Mouse (Mus musculus): ENCODE measurements around the gene Def6. TPM values are rescaled to one million over a fixed set of nuclear protein-coding genes. Genes with fewer than 3 reads are reported as not detected.
A peak's percentile ranks its signal among the peaks of the same experiment; 100 is the strongest.

Def6 gene
- polyA plus RNA-seq, 1 experiment from 2014 or later: 3.0 TPM

GRCm38 (mm10) chr17:28204052-28204720, 3.4 kb upstream of the Def6 start:
- peaks cover 11% of the 10 kb centered on the region for H3K4me1 ChIP-seq (ENCODE audit: control insufficient read depth, insufficient read depth, low read length)
- H3K27ac ChIP-seq (ENCODE audit: low read length): no peak overlapping the region
- 41% methylated on average over 14 of the region's 14 CpGs for WGBS
- no peak overlapping the region for H3K9ac ChIP-seq (ENCODE audit: low read depth, low read length)
- no peak overlapping the region for H3K4me2 ChIP-seq (ENCODE audit: low read depth, low read length)
- no peak overlapping the region for H3K4me3 ChIP-seq (ENCODE audit: low read length)
- no peaks in the 10 kb centered on the region for H3K27me3 ChIP-seq (replicated peaks; ENCODE audit: control insufficient read depth, insufficient read depth, low read length)
- peaks cover 5% of the 10 kb centered on the region for H3K36me3 ChIP-seq (ENCODE audit: control insufficient read depth, insufficient read depth, low read length)
- ATAC-seq: no peak
- H3K9me3 ChIP-seq (ENCODE audit: control insufficient read depth, low read length): no peaks in the 10 kb centered on the region

DNA sequence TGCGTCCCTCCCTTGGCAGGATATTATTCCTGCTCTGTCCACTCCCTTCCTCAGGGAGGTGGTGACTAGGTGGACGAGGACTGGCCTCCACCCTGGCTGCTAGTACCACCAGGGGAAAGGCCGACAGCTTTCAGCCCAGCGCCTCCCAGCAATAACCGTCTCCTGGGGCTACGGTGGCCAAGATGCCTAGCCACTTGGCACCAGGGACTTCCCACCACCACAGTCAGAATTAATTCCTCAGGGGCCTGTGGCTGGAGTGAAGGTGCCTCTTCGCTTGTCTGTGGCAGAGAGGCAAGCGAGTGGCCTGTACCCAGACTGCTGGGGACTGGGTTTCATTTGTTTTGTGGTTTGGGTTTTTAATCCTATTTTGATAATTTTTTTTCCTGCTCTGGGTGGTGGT, 2.1 kb upstream of the Def6 start:
- no peak overlapping the region for H3K4me3 ChIP-seq (ENCODE audit: low read length)
- H3K27me3 ChIP-seq (replicated peaks; ENCODE audit: control insufficient read depth, insufficient read depth, low read length): no peaks in the 10 kb centered on the region
- H3K9ac ChIP-seq (ENCODE audit: low read depth, low read length): no peak overlapping the region
- WGBS: 91% methylated on average over 8 of the region's 8 CpGs
- no peak overlapping the region for H3K4me2 ChIP-seq (ENCODE audit: low read depth, low read length)
- ATAC-seq: no peak
- H3K27ac ChIP-seq (ENCODE audit: low read length): no peak overlapping the region
- H3K9me3 ChIP-seq (ENCODE audit: control insufficient read depth, low read length): no peaks in the 10 kb centered on the region
- peaks cover 11% of the 10 kb centered on the region for H3K4me1 ChIP-seq (ENCODE audit: control insufficient read depth, insufficient read depth, low read length)
- H3K36me3 ChIP-seq (ENCODE audit: control insufficient read depth, insufficient read depth, low read length): peaks cover 5% of the 10 kb centered on the region

DNA sequence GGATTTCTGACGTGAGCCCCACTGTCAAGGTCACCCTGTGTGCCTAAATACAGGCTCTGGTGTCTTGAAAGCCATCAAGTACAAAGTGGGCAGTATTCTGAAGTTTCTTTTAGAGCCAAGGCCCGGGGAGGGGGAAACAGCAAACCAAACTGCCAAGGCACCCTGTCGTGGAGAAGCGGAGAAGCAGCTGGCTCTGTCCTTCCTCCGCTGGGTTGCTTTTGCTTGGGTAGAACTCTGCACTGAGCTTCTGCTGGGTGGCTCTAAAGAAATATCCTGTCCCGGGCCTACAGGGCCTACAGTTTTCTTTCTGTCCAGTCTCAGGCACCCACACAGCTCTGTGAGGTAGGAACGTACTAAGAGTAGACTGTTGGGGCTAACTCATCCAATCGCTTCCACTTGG, 486 bp upstream of the Def6 start:
- 69% methylated on average over 8 of the region's 8 CpGs for WGBS
- Histone ChIP-seq H3K9me3 (ENCODE audit: control insufficient read depth, low read length) (no peaks in the 10 kb centered on the region), H3K4me1 (ENCODE audit: control insufficient read depth, insufficient read depth, low read length) (peaks cover 14% of the 10 kb centered on the region), H3K27me3 (replicated peaks; ENCODE audit: control insufficient read depth, insufficient read depth, low read length) (no peaks in the 10 kb centered on the region), H3K9ac (ENCODE audit: low read depth, low read length) (peak overlapping the region; percentile 70), H3K4me2 (ENCODE audit: low read depth, low read length) (no peak overlapping the region), H3K36me3 (ENCODE audit: control insufficient read depth, insufficient read depth, low read length) (no peaks in the 10 kb centered on the region; the same call in 1 of the 2 replicates), H3K27ac (ENCODE audit: low read length) (peak overlapping the region; percentile 84), H3K4me3 (ENCODE audit: low read length) (no peak overlapping the region)
- peak; percentile 12; the same call in 1 of the 2 replicates for ATAC-seq

DNA sequence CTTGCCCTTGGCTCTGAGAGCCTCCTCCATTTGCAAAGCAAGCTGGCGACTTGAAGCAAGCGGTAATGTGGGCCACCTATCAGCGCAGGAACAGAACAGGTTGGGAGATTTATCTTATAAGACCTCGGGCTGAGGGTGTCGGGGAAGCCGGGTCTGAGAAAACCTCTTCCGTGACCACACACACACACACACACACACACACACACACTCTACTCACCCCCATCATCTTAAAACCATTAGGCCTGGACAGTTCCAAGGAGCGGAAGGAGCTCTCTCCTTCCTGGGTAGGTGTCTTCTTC, 685 bp downstream of the Def6 start:
- Histone ChIP-seq H3K36me3 (ENCODE audit: control insufficient read depth, insufficient read depth, low read length) (no peaks in the 10 kb centered on the region), H3K27me3 (replicated peaks; ENCODE audit: control insufficient read depth, insufficient read depth, low read length) (no peaks in the 10 kb centered on the region), H3K4me1 (ENCODE audit: control insufficient read depth, insufficient read depth, low read length) (peaks cover 16% of the 10 kb centered on the region), H3K27ac (ENCODE audit: low read length) (no peak overlapping the region), H3K4me3 (ENCODE audit: low read length) (peak overlapping the region; percentile 37), H3K4me2 (ENCODE audit: low read depth, low read length) (peak overlapping the region; percentile 68), H3K9ac (ENCODE audit: low read depth, low read length) (0 out of 2 replicates have a peak overlapping the region, but pooled peaks have one; percentile 70), H3K9me3 (ENCODE audit: control insufficient read depth, low read length) (no peaks in the 10 kb centered on the region)
- 72% methylated on average over 8 of the region's 8 CpGs for WGBS
- ATAC-seq: no peak

- 56% methylated on average over 4 of the region's 4 CpGs for WGBS
- H3K4me1 ChIP-seq (ENCODE audit: control insufficient read depth, insufficient read depth, low read length): peaks cover 16% of the 10 kb centered on the region
- H3K36me3 ChIP-seq (ENCODE audit: control insufficient read depth, insufficient read depth, low read length): no peaks in the 10 kb centered on the region
- no peak overlapping the region for H3K4me2 ChIP-seq (ENCODE audit: low read depth, low read length)
- no peaks in the 10 kb centered on the region for H3K27me3 ChIP-seq (replicated peaks; ENCODE audit: control insufficient read depth, insufficient read depth, low read length)
- no peak for ATAC-seq
- H3K9me3 ChIP-seq (ENCODE audit: control insufficient read depth, low read length): no peaks in the 10 kb centered on the region
- no peak overlapping the region for H3K9ac ChIP-seq (ENCODE audit: low read depth, low read length)
- no peak overlapping the region for H3K27ac ChIP-seq (ENCODE audit: low read length)
- no peak overlapping the region for H3K4me3 ChIP-seq (ENCODE audit: low read length)
These were observed 2.0 kb downstream of the Def6 start for GRCm38 (mm10) chr17:28209457-28210110.

- H3K9me3 ChIP-seq (ENCODE audit: control insufficient read depth, low read length): no peaks in the 10 kb centered on the region
- H3K4me3 ChIP-seq (ENCODE audit: low read length): no peak overlapping the region
- H3K4me2 ChIP-seq (ENCODE audit: low read depth, low read length): no peak overlapping the region
- no peak overlapping the region for H3K27ac ChIP-seq (ENCODE audit: low read length)
- H3K36me3 ChIP-seq (ENCODE audit: control insufficient read depth, insufficient read depth, low read length): no peaks in the 10 kb centered on the region
- no peak for ATAC-seq
- H3K27me3 ChIP-seq (replicated peaks; ENCODE audit: control insufficient read depth, insufficient read depth, low read length): no peaks in the 10 kb centered on the region
- WGBS: 60% methylated on average over 6 of the region's 6 CpGs
- H3K4me1 ChIP-seq (ENCODE audit: control insufficient read depth, insufficient read depth, low read length): peaks cover 16% of the 10 kb centered on the region
- H3K9ac ChIP-seq (ENCODE audit: low read depth, low read length): no peak overlapping the region
These were observed 4.4 kb downstream of the Def6 start for GRCm38 (mm10) chr17:28211921-28212341.

DNA sequence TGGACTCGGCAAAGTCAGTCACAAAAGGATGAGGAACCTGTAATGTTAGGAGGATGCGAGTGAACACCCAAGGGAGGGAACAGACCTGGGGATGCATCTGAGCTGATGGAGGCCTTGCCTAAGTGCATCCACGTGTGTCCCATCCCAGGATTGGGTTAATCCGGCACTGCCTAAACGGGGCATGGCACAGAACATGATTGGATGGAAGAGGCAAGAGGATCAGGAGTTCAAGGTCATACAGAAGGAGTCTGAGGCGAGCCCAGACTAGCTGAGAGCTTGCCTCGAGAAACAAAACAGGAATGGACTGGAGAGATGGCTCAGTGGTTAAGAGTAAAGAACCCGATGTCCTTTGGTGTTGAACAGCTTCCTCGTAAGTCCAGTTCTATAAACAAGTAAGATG, 4.8 kb downstream of the Def6 start:
- 57% methylated on average over 9 of the region's 9 CpGs for WGBS
- no peak for ATAC-seq
- Histone ChIP-seq H3K9ac (ENCODE audit: low read depth, low read length) (no peak overlapping the region), H3K27me3 (replicated peaks; ENCODE audit: control insufficient read depth, insufficient read depth, low read length) (no peaks in the 10 kb centered on the region), H3K36me3 (ENCODE audit: control insufficient read depth, insufficient read depth, low read length) (no peaks in the 10 kb centered on the region), H3K9me3 (ENCODE audit: control insufficient read depth, low read length) (no peaks in the 10 kb centered on the region), H3K4me1 (ENCODE audit: control insufficient read depth, insufficient read depth, low read length) (peaks cover 12% of the 10 kb centered on the region), H3K4me3 (ENCODE audit: low read length) (no peak overlapping the region), H3K4me2 (ENCODE audit: low read depth, low read length) (no peak overlapping the region), H3K27ac (ENCODE audit: low read length) (no peak overlapping the region)

- Histone ChIP-seq H3K36me3 (ENCODE audit: control insufficient read depth, insufficient read depth, low read length) (no peaks in the 10 kb centered on the region), H3K4me2 (ENCODE audit: low read depth, low read length) (no peak overlapping the region), H3K9ac (ENCODE audit: low read depth, low read length) (no peak overlapping the region), H3K9me3 (ENCODE audit: control insufficient read depth, low read length) (no peaks in the 10 kb centered on the region), H3K4me3 (ENCODE audit: low read length) (no peak overlapping the region), H3K27ac (ENCODE audit: low read length) (no peak overlapping the region), H3K4me1 (ENCODE audit: control insufficient read depth, insufficient read depth, low read length) (0 out of 2 replicates have a peak, but pooled peaks cover 4% of the 10 kb centered on the region), H3K27me3 (replicated peaks; ENCODE audit: control insufficient read depth, insufficient read depth, low read length) (no peaks in the 10 kb centered on the region)
- 34% methylated on average over 4 of the region's 4 CpGs for WGBS
- no peak for ATAC-seq
These were observed 5.7 kb downstream of the Def6 start for GRCm38 (mm10) chr17:28213236-28213635.

GRCm38 (mm10) chr17:28216791-28217190, 9.2 kb downstream of the Def6 start:
- WGBS: 75% methylated on average over 9 of the region's 9 CpGs
- ATAC-seq: no peak
- H3K4me2 ChIP-seq (ENCODE audit: low read depth, low read length): no peak overlapping the region
- no peaks in the 10 kb centered on the region for H3K27me3 ChIP-seq (replicated peaks; ENCODE audit: control insufficient read depth, insufficient read depth, low read length)
- H3K36me3 ChIP-seq (ENCODE audit: control insufficient read depth, insufficient read depth, low read length): no peaks in the 10 kb centered on the region
- H3K4me1 ChIP-seq (ENCODE audit: control insufficient read depth, insufficient read depth, low read length): 0 out of 2 replicates have a peak, but pooled peaks cover 4% of the 10 kb centered on the region
- no peak overlapping the region for H3K9ac ChIP-seq (ENCODE audit: low read depth, low read length)
- H3K9me3 ChIP-seq (ENCODE audit: control insufficient read depth, low read length): no peaks in the 10 kb centered on the region
- no peak overlapping the region for H3K4me3 ChIP-seq (ENCODE audit: low read length)
- no peak overlapping the region for H3K27ac ChIP-seq (ENCODE audit: low read length)
